Mouse (Mus musculus) left cerebral cortex, adult 8-10 months (tissue): Measurements from ENCODE around the gene A030005K14Rik. TPM values are rescaled to one million over a fixed set of nuclear protein-coding genes. Genes with fewer than 3 reads are reported as not detected.

Experiments
- DNase-seq, 2 experiments: peaks; one replicate each; pipeline ENCODE4 v3.0.0; 2022; ENCODE audit warnings: low spot score in 2 of 2
- total RNA-seq, 4 experiments: library from RNA; stranded (reverse); gene quantifications; 2 replicates each; pipeline ENCODE4 v1.2.4; 2022

The A030005K14Rik gene
- total RNA-seq, result not detected

GRCm38 (mm10) chr1:83059278-83059677, at the start of gene A030005K14Rik:
Gene A030005K14Rik, minus strand, starts transcription at chr1:83059378.
- no peak for DNase-seq

GRCm38 (mm10) chr1:83107410-83107978, 48.3 kb upstream of the A030005K14Rik start:
- no peak for DNase-seq

- no peak for DNase-seq
These were observed 46.3 kb upstream of the A030005K14Rik start for GRCm38 (mm10) chr1:83105464-83105863.

GRCm38 (mm10) chr1:83101891-83102290, 42.7 kb upstream of the A030005K14Rik start:
- no peak for DNase-seq

GRCm38 (mm10) chr1:83099580-83100137, 40.5 kb upstream of the A030005K14Rik start:
- DNase-seq, result no peak

GRCm38 (mm10) chr1:83099160-83099559, 40.0 kb upstream of the A030005K14Rik start:
- DNase-seq, result no peak

GRCm38 (mm10) chr1:83096935-83097334, 37.8 kb upstream of the A030005K14Rik start:
- DNase-seq, result no peak

GRCm38 (mm10) chr1:83091268-83091667, 32.1 kb upstream of the A030005K14Rik start:
- DNase-seq, result no peak

- DNase-seq, result no peak
These were observed 25.6 kb upstream of the A030005K14Rik start for GRCm38 (mm10) chr1:83084790-83085189.

GRCm38 (mm10) chr1:83077016-83077415, 17.8 kb upstream of the A030005K14Rik start:
- no peak for DNase-seq

GRCm38 (mm10) chr1:83076190-83076917, 17.2 kb upstream of the A030005K14Rik start:
- DNase-seq, result peak in 1 of 2 experiments; percentile 13

- no peak for DNase-seq
These were observed 16.5 kb upstream of the A030005K14Rik start for GRCm38 (mm10) chr1:83075526-83076189.

GRCm38 (mm10) chr1:83067205-83067604, 8.0 kb upstream of the A030005K14Rik start:
- no peak for DNase-seq

- DNase-seq, result no peak
These were observed 7.4 kb upstream of the A030005K14Rik start for GRCm38 (mm10) chr1:83066577-83066976.

- no peak for DNase-seq
These were observed 5.7 kb upstream of the A030005K14Rik start for GRCm38 (mm10) chr1:83064851-83065250.

- no peak for DNase-seq
These were observed 1.5 kb upstream of the A030005K14Rik start, which contains the start of gene Krtap28-13 for GRCm38 (mm10) chr1:83060643-83061042. Gene Krtap28-13, plus strand, starts transcription at chr1:83060930.

GRCm38 (mm10) chr1:83058481-83058880, 697 bp downstream of the A030005K14Rik start:
- no peak for DNase-seq

GRCm38 (mm10) chr1:83044882-83045427, 14.2 kb downstream of the A030005K14Rik start, which contains the start of gene Gm47969:
Gene Gm47969, plus strand, starts transcription at chr1:83044932.
- DNase-seq, result no peak

- no peak for DNase-seq
These were observed 16.8 kb downstream of the A030005K14Rik start, which contains the start of gene Krtap28-10 for GRCm38 (mm10) chr1:83042380-83042779. Gene Krtap28-10, minus strand, starts transcription at chr1:83042480.

GRCm38 (mm10) chr1:83039080-83039479, 20.1 kb downstream of the A030005K14Rik start:
- no peak for DNase-seq

- DNase-seq, result peak; percentile 19 to 20
These were observed 21.0 kb downstream of the A030005K14Rik start, which contains the start of gene Slc19a3 for GRCm38 (mm10) chr1:83038109-83038672. Gene Slc19a3, minus strand, starts transcription at chr1:83038448.
